27 mouse cellular contexts compared by ENCODE assay signal in genomic region chr2:16147999-16148398, GRCm38 (mm10).
DNase-seq lines count a peak whose midpoint lies in the region; ATAC-seq and TF ChIP-seq lines count a peak whose summit lies in the region.
"Had no signal": no experiment of that assay in that cellular context is flagged by ENCODE, and none has a peak within 500 bp of the region (broad histone marks: within the 10 kb centered on the region; RNA-seq: fewer than 3 reads in every experiment).

No protein-coding gene starts in this region.

- peak; percentile 72 for DNase-seq in embryonic facial prominence, embryonic 14.5 days (ENCODE audit: low spot score)
- no peak for DNase-seq in embryonic facial prominence, embryonic 10.5 days (ENCODE audit: low spot score)
- peak; percentile 78 for DNase-seq in lung, embryonic 14.5 days
- no peak for DNase-seq in lung, adult 2 months
- peak; percentile 26 for DNase-seq in 3134 (ENCODE audit: extremely low read depth, insufficient read length, low spot score)
- DNase-seq in layer of hippocampus, adult 11-12 months (ENCODE audit: low spot score): no peak
- DNase-seq: adrenal gland, adult 2 months; adrenal gland, postnatal 36 days; cerebellum, adult 18-20 months; cerebellum, postnatal 10 days; gastrocnemius, postnatal 25 days; heart, adult 11 months; kidney, adult 18-20 months; kidney, postnatal 4 days; layer of hippocampus, postnatal 36 days; right cerebral cortex, postnatal 4 days; thymus, postnatal 4 days had no signal

- TF ChIP-seq POLR2A in lung, adult 2 months (IDR thresholded peaks at IDR 0.05; ENCODE audit: borderline replicate concordance, extremely low read depth, low read depth, low read length): no peak

- no peak overlapping the region for H3K4me2 ChIP-seq in embryonic facial prominence, embryonic 14.5 days (ENCODE audit: low read depth, low read length)
- no peak overlapping the region for H3K4me2 ChIP-seq in lung, embryonic 14.5 days
- H3K4me2 ChIP-seq in intestine, embryonic 16.5 days (ENCODE audit: low read depth, low read length): no peak overlapping the region
- no peak overlapping the region for H3K4me2 ChIP-seq in midbrain, embryonic 16.5 days (ENCODE audit: low read length)
- H3K4me2 ChIP-seq: embryonic facial prominence, embryonic 15.5 days; forebrain, embryonic 13.5 days; heart, embryonic 15.5 days; liver, embryonic 15.5 days; midbrain, embryonic 11.5 days; neural tube, embryonic 13.5 days had no signal

- H3K27me3 ChIP-seq in embryonic facial prominence, embryonic 14.5 days (replicated peaks; ENCODE audit: control insufficient read depth, insufficient read depth, low read length): no peaks in the 10 kb centered on the region
- H3K27me3 ChIP-seq in embryonic facial prominence, embryonic 10.5 days (replicated peaks; ENCODE audit: low read depth, poor library complexity, severe bottlenecking): no peaks in the 10 kb centered on the region
- H3K27me3 ChIP-seq in lung, embryonic 14.5 days (ENCODE audit: insufficient read depth, low read length): no peaks in the 10 kb centered on the region
- no peaks in the 10 kb centered on the region for H3K27me3 ChIP-seq in intestine, embryonic 16.5 days (replicated peaks; ENCODE audit: control insufficient read depth, insufficient read depth, low read length)
- H3K27me3 ChIP-seq in midbrain, embryonic 16.5 days (ENCODE audit: control insufficient read depth, insufficient read depth, low read depth, low read length): no peaks in the 10 kb centered on the region
- H3K27me3 ChIP-seq: embryonic facial prominence, embryonic 15.5 days; forebrain, embryonic 13.5 days; heart, embryonic 15.5 days; liver, embryonic 15.5 days; neural tube, embryonic 13.5 days had no signal

- no peak overlapping the region for H3K27ac ChIP-seq in embryonic facial prominence, embryonic 14.5 days (replicated peaks; ENCODE audit: low read depth, low read length)
- no peak overlapping the region for H3K27ac ChIP-seq in embryonic facial prominence, embryonic 10.5 days (replicated peaks)
- no peak overlapping the region for H3K27ac ChIP-seq in lung, embryonic 14.5 days (ENCODE audit: low read depth)
- no peak overlapping the region for H3K27ac ChIP-seq in intestine, embryonic 16.5 days (ENCODE audit: low read length)
- H3K27ac ChIP-seq in midbrain, embryonic 16.5 days (ENCODE audit: low read length): no peak overlapping the region
- H3K27ac ChIP-seq: forebrain, embryonic 13.5 days; heart, embryonic 10.5 days; heart, embryonic 15.5 days; liver, embryonic 15.5 days; neural tube, embryonic 13.5 days had no signal

- H3K4me1 ChIP-seq in embryonic facial prominence, embryonic 14.5 days (ENCODE audit: control insufficient read depth, insufficient read depth, low read length): no peaks in the 10 kb centered on the region
- H3K4me1 ChIP-seq in embryonic facial prominence, embryonic 10.5 days: no peaks in the 10 kb centered on the region
- no peaks in the 10 kb centered on the region for H3K4me1 ChIP-seq in lung, embryonic 14.5 days (ENCODE audit: insufficient read depth)
- H3K4me1 ChIP-seq in lung, adult 2 months (ENCODE audit: control insufficient read depth, insufficient read depth, low read length): no peaks in the 10 kb centered on the region
- H3K4me1 ChIP-seq in intestine, embryonic 16.5 days (ENCODE audit: control insufficient read depth, insufficient read depth, low read length): no peaks in the 10 kb centered on the region
- H3K4me1 ChIP-seq in midbrain, embryonic 16.5 days (ENCODE audit: control insufficient read depth, insufficient read depth, low read length): no peaks in the 10 kb centered on the region
- H3K4me1 ChIP-seq: embryonic facial prominence, embryonic 15.5 days; forebrain, embryonic 13.5 days; heart, embryonic 10.5 days; liver, embryonic 15.5 days; neural tube, embryonic 13.5 days had no signal

- no peaks in the 10 kb centered on the region for H3K9me3 ChIP-seq in embryonic facial prominence, embryonic 14.5 days (ENCODE audit: control insufficient read depth, low read length)
- no peaks in the 10 kb centered on the region for H3K9me3 ChIP-seq in embryonic facial prominence, embryonic 10.5 days
- H3K9me3 ChIP-seq in lung, embryonic 14.5 days (ENCODE audit: low read depth, low read length): no peaks in the 10 kb centered on the region
- no peaks in the 10 kb centered on the region for H3K9me3 ChIP-seq in intestine, embryonic 16.5 days (ENCODE audit: control insufficient read depth, low read length)
- no peaks in the 10 kb centered on the region for H3K9me3 ChIP-seq in midbrain, embryonic 16.5 days (replicated peaks; ENCODE audit: control insufficient read depth, low read length, poor library complexity, severe bottlenecking)
- H3K9me3 ChIP-seq: embryonic facial prominence, embryonic 15.5 days; forebrain, embryonic 13.5 days; heart, embryonic 10.5 days; heart, embryonic 15.5 days; liver, embryonic 15.5 days; neural tube, embryonic 13.5 days had no signal

- peak; percentile 12; the same call in 1 of the 2 replicates for ATAC-seq in embryonic facial prominence, embryonic 14.5 days (ENCODE audit: low read depth)
- peak; percentile 77; the same call in 1 of the 2 replicates for ATAC-seq in lung, embryonic 14.5 days (ENCODE audit: insufficient read depth)
- ATAC-seq in intestine, embryonic 16.5 days: peak; percentile 73
- ATAC-seq in midbrain, embryonic 16.5 days: no peak
- ATAC-seq: activated CD4-positive, CD25-positive, alpha-beta regulatory T cell, adult 4 months; forebrain, embryonic 13.5 days had no signal

- H3K4me3 ChIP-seq in embryonic facial prominence, embryonic 14.5 days (ENCODE audit: low read depth, low read length): no peak overlapping the region
- H3K4me3 ChIP-seq in embryonic facial prominence, embryonic 10.5 days: no peak overlapping the region
- no peak overlapping the region for H3K4me3 ChIP-seq in lung, embryonic 14.5 days (ENCODE audit: low read depth, low read length)
- no peak overlapping the region for H3K4me3 ChIP-seq in lung, adult 2 months (replicated peaks; ENCODE audit: extremely low read depth, low read depth, low read length)
- H3K4me3 ChIP-seq in intestine, embryonic 16.5 days (ENCODE audit: low read length): no peak overlapping the region
- no peak overlapping the region for H3K4me3 ChIP-seq in midbrain, embryonic 16.5 days (ENCODE audit: low read depth, low read length)
- H3K4me3 ChIP-seq: embryonic facial prominence, embryonic 15.5 days; forebrain, embryonic 13.5 days; heart, embryonic 10.5 days; heart, embryonic 15.5 days; liver, embryonic 15.5 days; neural tube, embryonic 13.5 days had no signal

- WGBS in embryonic facial prominence, embryonic 14.5 days: 38% methylated on average over 1 of the region's 1 CpGs
- 94% methylated on average over 1 of the region's 1 CpGs for WGBS in embryonic facial prominence, embryonic 10.5 days
- 48% methylated on average over 1 of the region's 1 CpGs for WGBS in lung, embryonic 14.5 days
- WGBS in lung, adult 2 months: 50% methylated on average over 1 of the region's 1 CpGs
- WGBS in intestine, embryonic 16.5 days: 51% methylated on average over 1 of the region's 1 CpGs
- WGBS in midbrain, embryonic 16.5 days: 93% methylated on average over 1 of the region's 1 CpGs

- H3K36me3 ChIP-seq in embryonic facial prominence, embryonic 14.5 days (ENCODE audit: control insufficient read depth, insufficient read depth, low read length): no peaks in the 10 kb centered on the region
- no peaks in the 10 kb centered on the region for H3K36me3 ChIP-seq in embryonic facial prominence, embryonic 10.5 days (replicated peaks)
- H3K36me3 ChIP-seq in lung, embryonic 14.5 days (ENCODE audit: insufficient read depth): no peaks in the 10 kb centered on the region
- no peaks in the 10 kb centered on the region for H3K36me3 ChIP-seq in intestine, embryonic 16.5 days (ENCODE audit: control insufficient read depth, insufficient read depth, low read length)
- H3K36me3 ChIP-seq in midbrain, embryonic 16.5 days (ENCODE audit: control insufficient read depth, insufficient read depth, low read length): no peaks in the 10 kb centered on the region
- H3K36me3 ChIP-seq: embryonic facial prominence, embryonic 15.5 days; heart, embryonic 10.5 days; heart, embryonic 15.5 days; liver, embryonic 15.5 days; neural tube, embryonic 13.5 days had no signal

- TF ChIP-seq CTCF in lung, embryonic 14.5 days (IDR thresholded peaks at IDR 0.05; ENCODE audit: low read depth): no peak
- TF ChIP-seq CTCF in lung, adult 2 months (IDR thresholded peaks at IDR 0.05; ENCODE audit: insufficient read depth, low read length): no peak

- no peak overlapping the region for H3K9ac ChIP-seq in embryonic facial prominence, embryonic 14.5 days (ENCODE audit: low read depth, low read length)
- H3K9ac ChIP-seq in lung, embryonic 14.5 days: no peak overlapping the region
- no peak overlapping the region for H3K9ac ChIP-seq in intestine, embryonic 16.5 days (ENCODE audit: low read depth, low read length)
- H3K9ac ChIP-seq in midbrain, embryonic 16.5 days (ENCODE audit: low read depth, low read length): no peak overlapping the region
- H3K9ac ChIP-seq: embryonic facial prominence, embryonic 15.5 days; forebrain, embryonic 13.5 days; heart, embryonic 15.5 days; liver, embryonic 15.5 days; neural tube, embryonic 13.5 days had no signal

Comparison
In these comparisons a context has a peak if more than half of its experiments do, and no peak if none do; other contexts are left out.
1. DNase-seq: peak in embryonic facial prominence, embryonic 14.5 days (single experiment), lung, embryonic 14.5 days (single experiment) and 3134 (single experiment); none in embryonic facial prominence, embryonic 10.5 days (single experiment), lung, adult 2 months (single experiment) and layer of hippocampus, adult 11-12 months (single experiment).